Mouse (Mus musculus): ENCODE measurements around the gene Nt5m.

- TF ChIP-seq CTCF (IDR thresholded peaks at IDR 0.05; ENCODE audit: extremely low read depth, insufficient read length, insufficient replicate concordance, low read depth, low read length) (no peak), POLR2A (IDR thresholded peaks at IDR 0.05; ENCODE audit: low read depth, low read length) (peak; percentile 93)
Measured at GRCm38 (mm10) chr11:59809670-59810474, 29.4 kb upstream of the Nt5m start, which contains the start of gene Flcn.
